Mouse (Mus musculus) neural tube, postnatal 0 days (tissue): ENCODE measurements around the gene Arrb2. TPM values are rescaled to one million over a fixed set of nuclear protein-coding genes. Genes with fewer than 3 reads are reported as not detected.

Experiments used
- microRNA-seq: library from miRNA; unstranded; fragments of <30 nt; microRNA quantifications from one replicate; pipeline ENCODE4, GENCODE M21; 2016
- polyA plus RNA-seq: library from polyadenylated mRNA; unstranded; fragments of >200 nt; fragmentation: Nextera tagmentation; extraction: Ambion mirVana; gene quantifications from 2 replicates; pipeline ENCODE4 v1.2.1, GENCODE M21; 2015

Gene Arrb2
- polyA plus RNA-seq: 63.1 and 70.4 TPM in 2 replicates

DNA sequence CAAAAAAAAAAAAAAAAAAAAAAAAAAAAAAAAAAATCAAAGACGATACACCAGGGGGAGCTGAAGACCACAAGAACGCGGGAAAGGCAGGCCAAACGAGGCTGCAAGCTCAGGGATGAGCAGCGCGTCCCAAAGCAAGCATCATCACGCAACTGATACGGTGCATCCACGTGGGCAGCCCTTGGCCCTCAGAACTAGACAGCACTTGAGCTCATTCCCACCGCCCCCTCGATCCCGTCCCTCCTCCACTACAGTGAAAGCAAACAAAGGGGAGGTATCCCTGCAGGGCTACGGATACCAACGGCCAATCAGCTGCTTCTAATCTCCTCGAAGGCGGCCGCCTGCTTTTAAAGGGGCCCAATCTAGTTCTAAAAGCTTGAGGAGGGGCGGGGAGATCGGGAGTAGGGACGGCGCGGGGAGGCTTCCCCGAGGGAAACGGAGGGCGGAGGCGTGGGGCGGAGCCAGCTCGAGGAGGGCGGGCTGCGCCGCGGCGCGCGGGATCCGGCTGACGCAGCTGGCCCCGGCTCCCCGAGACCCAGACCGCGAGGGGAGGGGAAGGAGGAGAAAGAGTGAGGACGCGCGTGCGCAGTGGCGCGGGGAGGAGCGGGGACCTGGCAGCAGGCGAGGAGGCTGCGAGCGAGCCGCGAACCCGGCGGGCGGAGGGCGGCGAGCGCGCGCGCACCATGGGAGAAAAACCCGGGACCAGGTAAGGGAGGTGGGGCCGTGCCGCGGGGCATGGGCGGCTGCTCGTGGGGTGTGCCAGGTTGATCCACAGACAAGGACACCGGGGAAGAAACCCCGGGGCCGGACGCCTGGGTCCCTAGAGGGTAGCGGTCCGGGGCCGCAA is at the start of gene Arrb2:
TSS of gene Arrb2 (plus strand) at position 588 of the 847 bp plus-strand sequence.

DNA sequence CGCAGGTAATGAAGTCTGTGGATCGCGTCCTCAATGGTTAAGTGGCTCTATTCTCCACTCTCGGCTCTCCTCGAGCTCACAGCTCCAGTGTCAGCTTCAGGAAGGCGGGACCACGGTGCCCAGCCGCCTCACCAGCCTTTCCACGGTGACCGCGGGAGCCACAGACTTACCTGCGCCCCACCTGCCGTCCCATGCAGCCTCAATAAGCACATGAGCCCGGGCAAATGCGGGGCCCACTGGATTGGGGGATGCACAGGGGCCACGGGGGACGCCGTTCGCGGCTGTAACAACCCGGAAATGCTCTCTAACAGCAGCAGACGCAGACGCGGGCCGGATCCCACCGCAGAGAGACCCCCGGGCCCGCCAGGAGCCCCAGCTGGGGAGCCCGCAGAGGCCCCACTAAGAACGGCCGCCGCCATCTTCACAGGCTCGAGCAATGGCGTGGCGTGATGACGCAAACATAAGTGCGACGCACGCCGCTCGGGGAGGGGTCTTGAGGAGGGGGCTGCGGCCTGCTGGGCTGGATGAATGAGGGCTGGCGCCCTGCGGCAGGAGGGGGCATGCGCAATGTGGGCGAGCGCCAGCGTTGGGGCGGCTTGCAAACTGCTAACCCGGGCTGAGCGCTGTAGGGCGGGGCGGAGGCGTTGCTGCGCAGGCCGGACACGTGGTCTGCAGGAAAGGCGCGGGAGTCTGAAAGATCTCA is 22.7 kb upstream of the Arrb2 start, which contains the start of gene Pelp1:
TSS of gene Pelp1 (minus strand) at position 438 of the 703 bp plus-strand sequence.

DNA sequence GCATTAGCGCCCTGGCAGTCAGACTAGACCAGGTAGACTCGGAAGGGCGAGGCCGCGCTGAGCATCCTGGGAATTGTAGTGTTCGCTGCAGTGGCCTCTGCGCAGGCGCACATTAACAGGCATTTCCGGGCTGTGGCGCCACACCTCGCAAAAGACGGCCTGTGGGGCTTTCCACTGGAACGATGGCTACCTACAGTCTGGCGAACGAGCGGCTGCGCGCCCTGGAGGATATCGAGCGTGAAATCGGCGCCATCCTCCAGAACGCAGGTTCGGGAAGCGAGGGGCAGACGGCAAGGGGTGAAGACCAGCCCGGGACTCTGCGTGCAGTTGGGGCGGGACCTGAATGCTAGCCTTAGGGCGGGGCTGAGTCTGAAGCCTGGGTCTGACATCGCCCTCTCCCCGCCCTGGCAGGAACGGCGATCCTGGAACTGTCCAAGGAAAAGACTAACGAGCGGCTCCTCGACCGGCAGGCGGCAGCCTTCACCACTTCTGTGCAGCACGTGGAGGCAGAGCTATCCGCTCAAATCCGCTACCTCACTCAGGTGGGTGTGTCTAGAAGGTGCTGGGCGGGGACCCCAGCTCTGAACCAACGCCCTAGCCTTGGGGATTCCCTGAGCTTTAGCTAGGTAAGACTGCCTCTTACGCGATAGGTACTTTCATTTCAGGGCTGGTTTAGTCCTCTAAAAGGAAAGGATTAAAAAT is 19.5 kb downstream of the Arrb2 start, which contains the start of gene Med11:
TSS of gene Med11 (plus strand) at position 123 of the 702 bp plus-strand sequence.

DNA sequence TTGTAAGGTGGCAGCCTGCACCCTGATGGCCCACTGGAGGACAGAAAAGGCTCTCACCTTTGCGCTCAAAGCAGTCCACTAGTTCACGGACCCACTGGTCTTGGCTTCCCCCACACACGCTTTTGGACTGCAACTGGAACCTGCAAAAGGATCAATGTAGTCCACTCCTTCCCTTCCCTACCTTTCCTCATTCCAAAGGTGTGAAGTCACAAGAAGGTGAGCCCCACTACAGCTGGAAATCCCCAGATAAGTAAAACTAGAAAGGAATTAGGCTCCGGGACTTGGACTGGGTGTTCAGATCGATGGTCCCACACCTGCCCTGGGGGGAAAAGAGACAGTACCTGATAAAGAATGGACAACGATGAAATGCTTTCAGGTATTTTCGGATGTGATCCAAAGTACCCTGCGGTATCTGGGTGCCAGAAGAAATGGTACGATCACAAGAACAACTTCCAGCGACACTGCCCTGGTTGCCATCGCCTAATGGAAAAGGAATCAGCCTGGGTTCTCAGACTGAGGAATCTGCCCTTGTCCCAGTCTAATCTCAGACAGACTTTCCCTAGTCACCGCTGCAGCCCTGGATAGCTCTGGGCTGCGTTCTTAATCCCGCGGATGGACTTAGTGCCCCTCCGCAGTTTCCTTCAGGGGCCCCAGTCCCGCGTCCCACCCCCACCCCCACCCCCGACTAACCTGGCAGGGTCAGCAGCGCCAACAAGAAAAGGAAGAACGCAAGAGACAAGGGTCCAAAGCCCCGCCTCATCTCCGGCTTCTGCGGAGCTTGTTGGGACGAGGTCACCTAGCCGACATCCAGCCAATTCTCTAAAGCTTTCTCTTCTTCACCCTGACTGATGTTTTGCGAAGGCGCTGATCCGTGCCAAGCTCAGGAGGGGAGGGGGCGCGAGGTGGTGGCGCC is 26.5 kb downstream of the Arrb2 start, which contains the start of gene Zmynd15:
TSS of gene Zmynd15 (plus strand) at position 746 of the 913 bp plus-strand sequence.

DNA sequence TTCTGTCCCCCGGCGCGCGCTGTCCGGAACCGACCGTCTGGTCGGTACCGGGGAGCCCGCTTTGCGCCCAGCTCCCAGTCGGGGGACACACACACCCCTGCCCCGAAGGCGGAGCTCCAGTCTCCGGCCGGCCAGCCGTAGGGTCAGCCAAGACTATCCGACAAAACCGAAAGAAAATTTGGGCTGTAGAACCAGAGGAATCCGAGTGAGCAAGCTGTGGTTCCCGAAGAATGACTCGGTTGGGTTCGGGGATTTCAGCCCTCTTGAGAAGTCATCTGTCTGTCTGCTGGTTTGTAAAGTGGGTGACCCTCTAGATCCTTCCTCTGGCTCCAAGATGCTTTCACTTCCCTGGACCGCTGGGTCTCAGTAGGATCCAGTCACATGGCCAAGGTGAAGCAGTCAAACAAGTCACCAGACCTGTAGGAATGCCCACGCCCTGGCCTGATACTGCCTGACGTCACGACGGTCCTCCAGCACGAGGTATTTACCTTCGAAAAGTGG is 27.2 kb downstream of the Arrb2 start, which contains the start of gene Cxcl16:
TSS of gene Cxcl16 (minus strand) at position 384 of the 501 bp plus-strand sequence.

Small RNA genes within 50 kb of the gene (microRNA-seq; reads per million reads assigned to microRNA genes)
- 1.2 reads per million for gene Mir7115

Other genes with a start within 250 kb of the Arrb2 start
- gene Slc16a11, start 219.9 kb upstream of the Arrb2 start, polyA plus RNA-seq: 19.5 and 20.3 TPM in 2 replicates
- gene Slc16a13, start 211.6 kb upstream of the Arrb2 start, polyA plus RNA-seq: 11.5 and 12.1 TPM in 2 replicates
- gene Bcl6b, start 202.8 kb upstream of the Arrb2 start, polyA plus RNA-seq: 2.9 and 3.3 TPM in 2 replicates
- gene 0610010K14Rik, start 194.7 kb upstream of the Arrb2 start, polyA plus RNA-seq: 149 and 172 TPM in 2 replicates
- 16.0 and 18.3 TPM in 2 replicates for gene Gm21988, start 192.8 kb upstream of the Arrb2 start, polyA plus RNA-seq
- gene Rnasek, start 192.8 kb upstream of the Arrb2 start, polyA plus RNA-seq: 645 and 685 TPM in 2 replicates
- gene Alox12, start 177.3 kb upstream of the Arrb2 start, polyA plus RNA-seq: 1.4 and 2.3 TPM in 2 replicates
- 0.08 and 0.10 TPM in 2 replicates for gene Alox12e, start 110.0 kb upstream of the Arrb2 start, polyA plus RNA-seq
- 0.13 and 0.18 TPM in 2 replicates for gene Alox15, start 80.6 kb upstream of the Arrb2 start, polyA plus RNA-seq
- gene Pelp1, start 22.6 kb upstream of the Arrb2 start, polyA plus RNA-seq: 23.0 and 25.1 TPM in 2 replicates
- gene Med11, start 19.3 kb downstream of the Arrb2 start, polyA plus RNA-seq: 35.2 and 36.0 TPM in 2 replicates
- 0.80 and 1.5 TPM in 2 replicates for gene Zmynd15, start 26.8 kb downstream of the Arrb2 start, polyA plus RNA-seq
- gene Cxcl16, start 27.3 kb downstream of the Arrb2 start, polyA plus RNA-seq: 9.8 and 10.5 TPM in 2 replicates
- 6.2 and 6.9 TPM in 2 replicates for gene Tm4sf5, start 72.6 kb downstream of the Arrb2 start, polyA plus RNA-seq
- 0.48 TPM in 1 of 2 replicates, not detected in the other for gene Vmo1, start 82.0 kb downstream of the Arrb2 start, polyA plus RNA-seq
- 0.28 and 0.34 TPM in 2 replicates for gene Gltpd2, start 86.6 kb downstream of the Arrb2 start, polyA plus RNA-seq
- 779 and 839 TPM in 2 replicates for gene Psmb6, start 92.7 kb downstream of the Arrb2 start, polyA plus RNA-seq
- not detected in 2 replicates for gene Gm40193, start 100.3 kb downstream of the Arrb2 start, polyA plus RNA-seq
- gene Pld2, start 107.4 kb downstream of the Arrb2 start, polyA plus RNA-seq: 20.0 and 21.7 TPM in 2 replicates
- gene Mink1, start 130.2 kb downstream of the Arrb2 start, polyA plus RNA-seq: 15.4 and 18.3 TPM in 2 replicates
- gene 4930544D05Rik, start 183.2 kb downstream of the Arrb2 start, polyA plus RNA-seq: not detected in 2 replicates
- gene Chrne, start 186.6 kb downstream of the Arrb2 start, polyA plus RNA-seq: 0.72 and 0.92 TPM in 2 replicates
- 0.22 and 0.27 TPM in 2 replicates for gene Gp1ba, start 206.5 kb downstream of the Arrb2 start, polyA plus RNA-seq
- 86.8 and 91.5 TPM in 2 replicates for gene Rnf167, start 214.6 kb downstream of the Arrb2 start, polyA plus RNA-seq
- 162 TPM in 2 replicates for gene Slc25a11, start 214.8 kb downstream of the Arrb2 start, polyA plus RNA-seq
- gene Pfn1, start 222.0 kb downstream of the Arrb2 start, polyA plus RNA-seq: 622 and 671 TPM in 2 replicates
- 9.6 and 10.6 TPM in 2 replicates for gene Eno3, start 224.6 kb downstream of the Arrb2 start, polyA plus RNA-seq
- gene Spag7, start 236.8 kb downstream of the Arrb2 start, polyA plus RNA-seq: 134 and 151 TPM in 2 replicates